Comparison of ENCODE assay signal across 18 mouse cellular contexts in the genomic region with DNA sequence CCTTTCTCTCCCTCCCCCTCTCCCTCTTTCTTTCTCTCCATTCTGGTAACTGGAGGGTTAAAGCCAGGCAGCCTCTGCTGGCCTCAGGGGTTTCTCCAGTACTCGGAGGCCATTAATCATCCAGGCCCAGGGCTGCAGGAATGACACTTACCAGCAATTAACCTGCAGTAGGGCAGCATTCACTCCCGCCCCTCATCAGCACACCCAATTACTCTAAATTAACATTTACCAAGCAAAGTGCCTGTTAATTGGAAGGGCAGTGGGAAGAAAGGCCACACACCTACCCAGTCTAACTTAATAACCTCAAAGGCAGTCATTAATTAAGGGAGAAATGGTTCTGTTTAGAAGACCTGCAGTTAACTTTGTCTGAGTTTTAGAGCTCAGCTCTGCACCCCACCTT. TPM values are rescaled to one million over a fixed set of nuclear protein-coding genes. Genes with fewer than 3 reads are reported as not detected.
DNase-seq lines count a peak whose midpoint lies in the region; ATAC-seq and TF ChIP-seq lines count a peak whose summit lies in the region.
"Had no signal": no experiment of that assay in that cellular context is flagged by ENCODE, and none has a peak within 500 bp of the region (broad histone marks: within the 10 kb centered on the region; RNA-seq: fewer than 3 reads in every experiment).

No protein-coding gene starts in this region.

- no peak overlapping the region for H3K27ac ChIP-seq in intestine, embryonic 15.5 days
- no peak overlapping the region for H3K27ac ChIP-seq in intestine, postnatal 0 days (ENCODE audit: low read depth, low read length)
- no peak overlapping the region for H3K27ac ChIP-seq in hindbrain, embryonic 14.5 days
- no peak overlapping the region for H3K27ac ChIP-seq in neural tube, embryonic 12.5 days
- H3K27ac ChIP-seq: liver, embryonic 13.5 days; midbrain, embryonic 12.5 days had no signal

- H3K9me3 ChIP-seq in intestine, embryonic 15.5 days = no peaks in the 10 kb centered on the region
- H3K9me3 ChIP-seq in intestine, postnatal 0 days (ENCODE audit: control insufficient read depth) = no peaks in the 10 kb centered on the region
- H3K9me3 ChIP-seq in hindbrain, embryonic 14.5 days (ENCODE audit: control insufficient read depth, low read length) = no peaks in the 10 kb centered on the region
- no peaks in the 10 kb centered on the region for H3K9me3 ChIP-seq in neural tube, embryonic 12.5 days
- H3K9me3 ChIP-seq: G1E; heart, embryonic 15.5 days; liver, embryonic 13.5 days; midbrain, embryonic 12.5 days had no signal

- 21% methylated on average over 2 of the region's 2 CpGs for WGBS in intestine, embryonic 15.5 days
- WGBS in intestine, postnatal 0 days = 17% methylated on average over 2 of the region's 2 CpGs
- WGBS in hindbrain, embryonic 14.5 days = 11% methylated on average over 2 of the region's 2 CpGs
- 2% methylated on average over 2 of the region's 2 CpGs for WGBS in neural tube, embryonic 12.5 days

- H3K36me3 ChIP-seq in intestine, embryonic 15.5 days = no peaks in the 10 kb centered on the region
- H3K36me3 ChIP-seq in intestine, postnatal 0 days (ENCODE audit: control insufficient read depth, insufficient read depth) = no peaks in the 10 kb centered on the region
- H3K36me3 ChIP-seq in hindbrain, embryonic 14.5 days (replicated peaks; ENCODE audit: control insufficient read depth, insufficient read depth) = no peaks in the 10 kb centered on the region
- no peaks in the 10 kb centered on the region for H3K36me3 ChIP-seq in neural tube, embryonic 12.5 days
- H3K36me3 ChIP-seq: G1E; heart, embryonic 15.5 days; liver, embryonic 13.5 days; midbrain, embryonic 12.5 days had no signal

- TF ChIP-seq CTCF in intestine, postnatal 0 days (IDR thresholded peaks at IDR 0.05; ENCODE audit: low read depth) = no peak

- H3K27me3 ChIP-seq in intestine, embryonic 15.5 days (replicated peaks) = no peaks in the 10 kb centered on the region
- no peaks in the 10 kb centered on the region for H3K27me3 ChIP-seq in intestine, postnatal 0 days (replicated peaks; ENCODE audit: control insufficient read depth, insufficient read depth, low read length)
- H3K27me3 ChIP-seq in hindbrain, embryonic 14.5 days (ENCODE audit: control insufficient read depth, insufficient read depth, low read length) = no peaks in the 10 kb centered on the region
- H3K27me3 ChIP-seq in neural tube, embryonic 12.5 days (replicated peaks) = no peaks in the 10 kb centered on the region
- H3K27me3 ChIP-seq: heart, embryonic 15.5 days; liver, embryonic 13.5 days had no signal

- peak; percentile 59; the same call in 1 of the 2 replicates for ATAC-seq in intestine, embryonic 15.5 days
- no peak for ATAC-seq in intestine, postnatal 0 days
- ATAC-seq in hindbrain, embryonic 14.5 days (ENCODE audit: low FRiP score) = no peak
- ATAC-seq in neural tube, embryonic 12.5 days (ENCODE audit: low FRiP score, low read depth) = peak; percentile 54; the same call in 1 of the 2 replicates

- H3K9ac ChIP-seq in intestine, embryonic 15.5 days = no peak overlapping the region
- H3K9ac ChIP-seq in intestine, postnatal 0 days (ENCODE audit: low read depth, low read length) = no peak overlapping the region
- H3K9ac ChIP-seq in hindbrain, embryonic 14.5 days = no peak overlapping the region
- no peak overlapping the region for H3K9ac ChIP-seq in neural tube, embryonic 12.5 days
- H3K9ac ChIP-seq: heart, embryonic 15.5 days; liver, embryonic 13.5 days; midbrain, embryonic 12.5 days had no signal

- H3K4me1 ChIP-seq in intestine, embryonic 15.5 days (replicated peaks) = no peaks in the 10 kb centered on the region
- no peaks in the 10 kb centered on the region for H3K4me1 ChIP-seq in intestine, postnatal 0 days (replicated peaks; ENCODE audit: control insufficient read depth, insufficient read depth, low read length)
- no peaks in the 10 kb centered on the region; the same call in 1 of the 2 replicates for H3K4me1 ChIP-seq in hindbrain, embryonic 14.5 days (replicated peaks; ENCODE audit: control insufficient read depth, insufficient read depth, low read length)
- peaks cover 14% of the 10 kb centered on the region for H3K4me1 ChIP-seq in neural tube, embryonic 12.5 days

- H3K4me3 ChIP-seq in intestine, embryonic 15.5 days (replicated peaks) = no peak overlapping the region
- no peak overlapping the region for H3K4me3 ChIP-seq in intestine, postnatal 0 days (ENCODE audit: low read depth, low read length)
- no peak overlapping the region for H3K4me3 ChIP-seq in hindbrain, embryonic 14.5 days (replicated peaks; ENCODE audit: low read length)
- no peak overlapping the region for H3K4me3 ChIP-seq in neural tube, embryonic 12.5 days
- H3K4me3 ChIP-seq: heart, embryonic 15.5 days; liver, embryonic 13.5 days; midbrain, embryonic 12.5 days had no signal

- DNase-seq in embryo, embryonic 11 days = peak; percentile 64
- peak; percentile 47 for DNase-seq in hindbrain, embryonic 14.5 days (ENCODE audit: low spot score)
- DNase-seq in left cerebral cortex, postnatal 10 days (ENCODE audit: extremely low spot score in 1 of 2, low spot score in 2 of 2) = no peak
- no peak for DNase-seq in lung, adult 18-20 months
- DNase-seq in heart, postnatal 10 days = no peak
- DNase-seq: adrenal gland, postnatal 10 days; cerebellum, postnatal 36 days; gastrocnemius, postnatal 36 days; kidney, adult 18-20 months; liver, embryonic 13.5 days; lung, postnatal 10 days; thymus, adult 18-20 months had no signal

- H3K4me2 ChIP-seq in intestine, embryonic 15.5 days (replicated peaks) = no peak overlapping the region
- H3K4me2 ChIP-seq in intestine, postnatal 0 days (replicated peaks; ENCODE audit: low read depth) = no peak overlapping the region
- no peak overlapping the region for H3K4me2 ChIP-seq in hindbrain, embryonic 14.5 days (replicated peaks)
- H3K4me2 ChIP-seq in neural tube, embryonic 12.5 days (replicated peaks) = no peak overlapping the region
- H3K4me2 ChIP-seq: heart, embryonic 15.5 days; liver, embryonic 13.5 days; midbrain, embryonic 12.5 days had no signal

- intact Hi-C loops in left cerebral cortex, postnatal 10 days (cut with DNase I) = loop anchor here (10.0 kb wide), 2 partner anchors 960 to 1260 kb away; no protein-coding TSS in a partner anchor
- intact Hi-C loops in heart, postnatal 10 days (cut with DNase I) = no loop called here

RNA-seq across cellular contexts. Expression of a gene that starts 49.8 kb away (rescaled TPM):
- 54.3 and 56.0 TPM in 2 replicates for polyA plus RNA-seq in intestine, embryonic 15.5 days (2015; fragmentation: Nextera tagmentation; extraction: Ambion mirVana)
- 28.1 and 29.2 TPM in 2 replicates for polyA plus RNA-seq in intestine, postnatal 0 days (2015; fragmentation: Nextera tagmentation; extraction: Ambion mirVana)
- 370 and 390 TPM in 2 replicates for polyA plus RNA-seq in hindbrain, embryonic 14.5 days (2014; fragmentation: Nextera tagmentation; extraction: Ambion mirVana)
- polyA plus RNA-seq in neural tube, embryonic 12.5 days (2016; fragmentation: Nextera tagmentation; extraction: Ambion mirVana) = 194 and 198 TPM in 2 replicates
- 100 to 1,000 TPM; 166 to 168 TPM for total RNA-seq in left cerebral cortex, postnatal 10 days (2021)
- total RNA-seq in heart, postnatal 10 days (2021) = 10 to 100 TPM in 1 of 2 experiments, 1 to 10 TPM in 1; 9.5 to 12.8 TPM

RNA-seq across cellular contexts. Expression of a gene that starts 50.1 kb away (rescaled TPM):
- polyA plus RNA-seq in intestine, embryonic 15.5 days (2015; fragmentation: Nextera tagmentation; extraction: Ambion mirVana) = 430 and 467 TPM in 2 replicates
- polyA plus RNA-seq in intestine, postnatal 0 days (2015; fragmentation: Nextera tagmentation; extraction: Ambion mirVana) = 381 and 392 TPM in 2 replicates
- polyA plus RNA-seq in hindbrain, embryonic 14.5 days (2014; fragmentation: Nextera tagmentation; extraction: Ambion mirVana) = 247 and 266 TPM in 2 replicates
- 313 and 318 TPM in 2 replicates for polyA plus RNA-seq in neural tube, embryonic 12.5 days (2016; fragmentation: Nextera tagmentation; extraction: Ambion mirVana)
- total RNA-seq in left cerebral cortex, postnatal 10 days (2021) = 10 to 100 TPM; 60.1 to 66.0 TPM
- total RNA-seq in heart, postnatal 10 days (2021) = 10 to 100 TPM; 36.6 to 43.3 TPM

Comparison
In these comparisons a context has a peak if more than half of its experiments do, and no peak if none do; other contexts are left out.
1. ATAC-seq: peak in intestine, embryonic 15.5 days (single experiment) and neural tube, embryonic 12.5 days (single experiment); none in intestine, postnatal 0 days (single experiment) and hindbrain, embryonic 14.5 days (single experiment).
2. DNase-seq: peak in embryo, embryonic 11 days (single experiment) and hindbrain, embryonic 14.5 days (single experiment); none in left cerebral cortex, postnatal 10 days (0 of 2), lung, adult 18-20 months (0 of 2) and heart, postnatal 10 days (0 of 2).